Mouse (Mus musculus): ENCODE measurements around the gene Ube2i.

GRCm38 (mm10) chr17:25255110-25255509 lies 19.3 kb downstream of the Ube2i start:
- TF ChIP-seq GATA1 (IDR thresholded peaks at IDR 0.05; ENCODE audit: borderline replicate concordance, low read length) (no peak), FLI1 (IDR thresholded peaks at IDR 0.05; ENCODE audit: low read length) (no peak)
